Mouse (Mus musculus) kidney, adult 2 months (tissue): ENCODE results near the gene Pappa.

Experiments
- CTCF ChIP-seq: fragments of 200-500 bp; conservative IDR thresholded peaks from 2 replicates; pipeline ENCODE4 v1.5.1; 2011; ENCODE audit warnings: low read depth, mild to moderate bottlenecking, control low read depth, low read length, moderate library complexity, mixed read lengths; ENCODE audit not compliant: insufficient read depth, insufficient read length
- POLR2A ChIP-seq: fragments of 200-500 bp; IDR thresholded peaks from one replicate; pipeline ENCODE4 v1.6.1; 2011; ENCODE audit warnings: low read depth, low read length, control low read depth

- TF ChIP-seq CTCF (no peak), POLR2A (no peak)
Measured at GRCm38 (mm10) chr4:65279272-65279653, 155.3 kb downstream of the Pappa start.
